Mouse (Mus musculus): Measurements from ENCODE around the gene Tmem151b.

- TF ChIP-seq EP300 (IDR thresholded peaks at IDR 0.05) (no peak), CTCF (IDR thresholded peaks at IDR 0.05) (no peak)
Observed at GRCm38 (mm10) chr17:45515806-45516205, 33.7 kb downstream of the Tmem151b start.
